Mouse (Mus musculus): ENCODE data around the gene Lhfpl4.

GRCm38 (mm10) chr6:113170651-113171050, 24.5 kb downstream of the Lhfpl4 start:
- TF ChIP-seq CTCF (IDR thresholded peaks at IDR 0.05; ENCODE audit: low read depth) (no peak), EP300 (IDR thresholded peaks at IDR 0.05; ENCODE audit: low read depth) (no peak)
